Mouse (Mus musculus): ENCODE measurements at regions not wholly inside any gene's neighbourhood (a gene's known extent, or its start where the extent isn't known, plus 50 kb on each side); places are given as distances from the start of the nearest gene placed in this dataset.
"Not testable (repeated sequence)": the region's sequence is repeated elsewhere in the genome, so short reads cannot be mapped to it uniquely, and the experiment has no call there.

DNA sequence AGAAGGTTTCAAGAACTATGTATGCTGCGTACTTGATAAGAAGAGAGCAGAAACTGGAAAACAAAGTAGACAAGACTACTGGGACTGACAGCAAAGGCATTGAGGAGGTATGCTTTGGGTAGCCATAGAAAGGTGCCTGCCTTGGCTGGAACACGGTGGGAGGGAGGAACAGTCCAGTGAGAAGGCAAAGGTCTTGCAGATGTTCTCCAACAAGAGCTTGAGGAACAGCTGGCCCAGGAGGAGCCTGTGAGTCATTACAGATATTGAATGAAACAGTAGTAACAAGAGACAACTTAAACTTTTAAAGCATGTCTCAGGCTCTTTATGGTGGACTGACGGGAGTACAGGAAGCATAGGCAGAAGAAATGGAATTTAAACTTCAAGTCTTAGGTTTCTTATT, 424.9 kb upstream of the Sphkap start:
- CTCF ChIA-PET: no interaction called here

DNA sequence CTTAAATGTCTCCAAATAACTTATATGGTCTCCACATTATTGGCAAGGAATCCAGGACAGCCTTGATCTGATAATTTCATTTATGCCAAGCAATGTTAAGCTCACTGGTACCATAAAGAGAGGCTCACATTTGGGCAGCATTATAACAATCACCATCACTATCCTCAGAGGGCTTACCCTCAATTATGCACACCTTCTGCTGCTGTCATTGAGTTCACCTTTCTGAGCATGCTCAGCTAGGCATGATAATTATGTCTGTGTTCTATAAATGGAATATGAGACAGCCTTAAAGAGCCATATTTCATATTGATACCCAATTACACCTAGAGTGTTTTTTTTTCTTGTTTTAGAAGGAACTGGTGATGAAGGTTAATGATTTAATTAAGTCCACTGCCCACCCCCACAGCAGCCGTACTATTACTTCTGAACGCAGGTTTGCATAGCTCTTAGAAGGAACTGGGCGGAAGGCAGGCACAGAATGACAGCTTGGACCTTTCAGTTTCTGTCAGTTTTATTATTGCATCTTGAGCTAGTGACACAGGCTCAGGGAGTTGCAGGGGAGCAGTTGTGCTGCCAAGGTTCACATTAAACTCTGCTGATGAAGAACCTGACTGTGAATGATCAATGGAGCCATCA, 424.0 kb upstream of the Sphkap start:
- CTCF ChIA-PET: no interaction called here

DNA sequence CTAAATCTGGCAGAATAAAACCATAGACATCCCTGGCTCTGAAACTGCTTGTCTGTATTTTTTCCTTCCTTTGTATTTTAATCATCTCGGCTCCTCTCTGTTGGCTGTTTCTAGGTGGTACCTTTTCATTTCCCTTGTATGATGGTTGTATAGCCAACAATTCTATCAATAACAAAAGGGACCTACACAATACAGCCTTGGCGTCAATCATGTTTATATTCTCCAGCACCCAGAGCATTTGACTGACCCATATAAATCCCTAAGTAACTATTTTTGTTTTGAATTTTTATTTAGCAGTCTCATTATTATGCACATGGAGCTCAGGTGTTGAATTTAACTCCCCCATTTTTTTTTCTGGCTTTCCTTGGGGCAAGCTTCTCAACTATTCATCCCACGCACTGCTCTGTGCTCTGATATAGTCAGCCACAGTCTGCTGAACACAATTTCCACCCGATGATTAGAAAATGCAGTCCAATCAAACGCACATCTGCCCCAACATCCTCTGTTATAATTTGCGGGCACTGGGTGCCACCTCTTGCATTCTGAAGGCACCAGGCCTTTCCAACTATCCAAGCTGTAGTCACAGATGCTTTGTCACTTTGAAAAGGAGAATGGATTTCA, 422.1 kb upstream of the Sphkap start:
- CTCF ChIA-PET: no interaction called here

DNA sequence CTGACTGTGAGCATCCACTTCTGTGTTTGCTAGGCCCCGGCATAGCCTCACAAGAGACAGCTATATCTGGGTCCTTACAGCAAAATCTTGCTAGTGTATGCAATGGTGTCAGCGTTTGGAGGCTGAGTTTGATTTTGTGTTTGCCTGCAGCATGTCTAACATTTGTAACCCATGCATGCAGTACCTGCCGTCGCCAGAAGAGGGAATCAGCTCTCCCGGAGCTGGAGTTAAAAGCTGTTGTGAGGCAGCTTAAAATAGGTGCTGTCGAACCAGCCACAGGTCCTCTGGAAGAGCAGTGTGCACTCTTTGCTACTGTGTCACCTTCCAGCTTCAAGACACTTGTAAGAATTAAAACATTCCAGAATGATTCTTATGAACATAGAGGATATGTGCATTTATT, 403.2 kb upstream of the Sphkap start:
- CTCF ChIA-PET: not testable (repeated sequence)

DNA sequence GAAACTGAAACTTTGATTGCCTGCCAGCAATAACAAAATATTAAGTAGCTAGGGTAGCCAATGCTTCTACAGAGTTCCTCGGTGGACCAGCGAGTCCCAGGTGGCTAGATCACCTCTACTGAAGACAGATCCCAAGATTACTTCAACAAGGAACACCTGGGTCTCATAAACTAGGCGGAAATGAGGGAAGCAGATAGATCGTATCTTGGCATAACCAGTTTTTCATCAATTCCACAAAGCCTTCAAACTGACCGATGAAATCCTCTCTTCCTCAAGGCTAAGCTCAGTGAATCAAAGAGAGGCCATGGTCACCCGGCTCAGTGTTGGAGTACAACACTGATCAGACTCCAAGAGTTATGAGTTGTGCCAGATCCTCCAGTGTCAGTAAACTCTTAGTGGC, 400.4 kb upstream of the Sphkap start:
- CTCF ChIA-PET: no interaction called here

DNA sequence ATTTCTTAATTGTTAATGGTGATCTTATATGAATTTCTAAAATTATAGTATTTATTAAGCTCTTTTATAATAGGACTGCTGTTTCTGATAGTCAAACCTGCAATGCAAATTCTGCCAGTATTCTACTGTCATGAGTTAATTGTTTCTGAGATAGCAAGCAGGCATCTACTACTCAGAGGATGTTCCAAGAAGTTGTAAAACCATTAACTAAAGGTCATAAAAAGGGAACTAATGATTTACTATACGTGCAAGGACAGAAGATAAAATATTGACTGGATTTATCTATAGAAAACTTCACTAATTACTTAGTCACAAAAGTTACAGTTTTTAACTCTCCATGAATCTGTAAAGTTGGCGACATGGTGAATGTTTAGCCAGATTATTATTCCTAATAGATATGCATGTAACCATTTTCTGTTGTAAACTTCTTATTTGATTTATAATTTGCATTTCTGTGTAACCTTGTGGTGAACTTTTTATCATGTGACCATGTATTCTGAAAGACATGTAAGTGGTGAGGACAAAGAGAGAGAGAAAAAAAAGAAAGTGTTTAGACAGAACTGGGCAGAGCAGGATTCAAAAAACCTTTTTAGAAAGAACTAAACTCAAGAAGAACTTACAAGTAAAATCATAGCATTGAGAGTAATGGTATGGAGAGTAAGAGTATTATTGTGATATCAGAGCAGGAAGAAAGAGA, 395.5 kb upstream of the Sphkap start:
- CTCF ChIA-PET: no interaction called here

DNA sequence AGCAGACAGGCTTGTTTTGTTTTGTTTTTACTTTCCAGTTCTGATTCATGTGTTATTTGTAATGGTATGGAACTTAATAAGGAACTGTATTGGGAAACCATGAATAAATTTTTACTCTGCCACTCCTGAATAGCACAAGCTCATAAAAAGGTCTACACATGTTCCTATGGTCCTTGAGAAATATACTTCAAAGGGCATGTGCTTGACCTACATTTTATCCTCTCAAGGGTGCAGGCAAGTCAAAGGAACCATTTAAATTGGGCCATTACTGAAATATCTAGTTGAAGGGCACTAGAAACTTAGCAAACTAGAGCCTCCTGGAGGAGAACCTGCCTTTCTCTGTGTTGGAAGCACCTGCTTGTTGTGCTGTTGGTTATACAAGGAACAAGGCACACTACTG, 393.8 kb upstream of the Sphkap start:
- CTCF ChIA-PET: no interaction called here

DNA sequence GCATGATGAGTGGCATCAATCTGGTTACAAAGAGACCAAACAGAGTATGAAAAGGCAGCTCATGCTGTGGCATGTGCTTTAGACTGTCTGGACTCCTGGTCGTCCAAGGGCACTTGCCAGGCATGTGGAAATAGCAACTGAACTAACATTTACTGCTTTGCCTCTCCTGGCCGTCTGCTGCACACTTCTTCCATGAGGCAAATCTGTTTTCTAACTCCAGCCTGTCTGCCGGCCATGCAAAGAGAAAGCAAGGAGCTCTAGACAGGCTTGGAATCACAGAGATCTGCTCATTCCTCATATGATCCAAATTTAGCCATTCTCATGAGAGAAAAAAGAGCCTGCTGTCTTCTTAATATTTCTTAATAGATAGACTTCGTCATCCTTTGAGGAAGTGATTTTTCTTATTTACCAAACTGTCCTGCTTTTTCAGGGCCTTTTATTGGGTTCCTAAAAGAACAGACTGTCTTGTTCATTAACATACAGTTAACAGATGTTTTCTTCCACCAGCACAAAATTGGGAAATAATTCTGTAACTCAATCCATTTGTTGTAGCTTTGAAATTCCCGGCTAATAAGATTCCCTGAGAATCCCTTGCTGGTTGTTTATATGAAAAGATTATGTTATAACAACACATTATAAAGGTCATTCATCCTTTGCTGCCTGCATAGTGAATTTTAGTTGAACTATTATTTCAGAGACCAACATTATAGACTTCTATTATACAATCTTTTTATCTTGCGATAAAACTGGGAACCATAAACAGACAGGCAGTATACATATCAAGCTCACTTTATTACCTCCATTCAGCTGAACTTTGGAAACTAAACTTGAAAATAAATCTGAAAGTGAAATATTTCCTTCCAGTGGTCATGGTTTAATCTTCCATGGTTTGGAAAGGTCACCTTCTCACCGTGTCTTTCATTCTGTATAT, 389.2 kb upstream of the Sphkap start:
- CTCF ChIA-PET: no interaction called here

DNA sequence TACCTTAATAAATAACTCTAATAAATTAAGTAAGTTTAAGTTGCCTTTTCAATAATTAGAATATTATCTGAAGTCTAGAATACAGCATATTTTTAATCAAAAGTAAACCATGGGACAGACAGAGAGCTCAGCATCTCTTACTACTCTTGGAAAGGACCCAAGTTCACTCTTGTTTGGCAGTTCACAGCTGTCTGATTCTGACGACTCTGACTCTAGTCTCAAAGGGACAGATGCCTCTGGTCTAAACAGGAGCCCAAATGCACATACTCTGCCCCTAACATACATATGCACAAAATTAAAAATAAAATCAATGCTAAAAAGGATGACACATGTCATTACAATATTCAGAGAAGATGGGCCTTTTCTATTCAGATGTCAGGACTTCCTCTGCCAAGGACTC, 369.2 kb upstream of the Sphkap start:
- CTCF ChIA-PET: no interaction called here

DNA sequence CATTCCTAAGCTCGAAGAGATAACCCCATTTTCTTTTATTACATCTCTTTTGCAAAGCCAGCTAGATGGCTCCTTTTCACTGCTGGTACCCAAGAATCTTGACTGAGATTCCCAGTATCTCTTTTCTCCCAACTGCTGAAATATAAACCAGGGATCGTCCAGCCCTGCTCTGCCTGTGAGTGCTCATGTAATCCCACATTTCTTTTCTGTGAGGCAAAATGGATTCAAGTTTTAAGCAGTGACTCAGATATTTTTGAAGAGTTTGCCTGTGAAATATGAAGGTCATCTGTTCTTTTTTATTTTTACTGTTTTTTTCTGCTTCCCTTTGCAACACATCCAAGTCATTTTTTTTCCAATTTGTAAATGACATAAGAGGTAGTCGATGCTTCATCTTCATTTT, 363.2 kb upstream of the Sphkap start:
- CTCF ChIA-PET: no interaction called here

DNA sequence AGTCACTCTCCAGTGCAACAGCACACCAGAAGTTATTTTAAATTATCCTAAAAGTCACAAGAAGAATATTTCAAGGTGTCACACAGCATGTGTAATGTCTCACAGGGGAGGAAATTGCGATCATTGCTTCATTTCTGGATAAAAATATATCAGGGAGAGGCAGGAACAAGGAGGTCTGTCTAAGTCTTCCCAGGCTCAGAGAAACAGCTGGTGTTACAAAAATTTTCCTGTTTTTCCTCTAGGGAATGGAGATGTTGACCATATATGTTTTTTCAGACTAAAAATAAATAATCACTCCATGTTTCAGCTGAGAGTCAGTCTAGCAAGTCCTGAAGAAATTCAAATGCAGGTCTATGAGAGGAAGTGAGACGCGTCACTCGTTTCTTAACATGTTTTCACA, 353.5 kb upstream of the Sphkap start:
- CTCF ChIA-PET: no interaction called here

DNA sequence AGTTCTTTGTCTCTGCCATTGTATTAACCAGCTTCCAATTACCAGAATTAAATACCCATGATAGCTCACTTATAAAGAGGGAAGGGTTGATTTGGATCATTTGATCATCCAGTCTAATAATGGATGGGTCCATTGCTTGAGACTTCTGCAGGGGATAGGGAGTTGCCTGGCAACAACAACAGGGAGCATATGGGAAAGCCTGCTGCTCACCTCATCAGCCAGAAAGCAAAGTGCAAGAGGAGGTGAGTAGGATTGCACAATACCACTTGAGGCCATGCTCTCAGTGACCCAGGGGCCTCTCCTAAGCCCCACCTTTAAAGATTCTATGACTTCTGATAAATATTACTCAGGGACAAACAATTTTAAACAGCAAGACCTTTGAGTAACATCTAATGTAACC, 348.9 kb upstream of the Sphkap start:
- CTCF ChIA-PET: no interaction called here

DNA sequence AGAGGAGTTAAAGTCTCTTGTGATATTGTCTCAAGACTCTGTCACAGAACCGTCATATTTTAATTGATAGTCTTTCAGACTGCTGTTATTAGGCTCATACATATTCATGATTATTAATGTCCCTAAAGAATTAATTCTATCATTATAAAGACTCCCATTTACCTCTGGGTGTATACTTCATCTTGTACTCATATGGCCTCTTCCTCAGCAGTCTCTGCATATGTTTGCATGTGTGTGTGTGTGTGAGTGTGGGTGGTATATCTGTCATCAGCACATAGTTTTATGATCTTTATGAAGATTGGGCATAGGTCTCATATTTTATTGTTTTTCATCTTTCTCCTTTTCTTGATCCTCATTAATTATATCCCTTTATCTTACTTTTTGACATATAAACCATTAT, 347.3 kb upstream of the Sphkap start:
- CTCF ChIA-PET: no interaction called here

DNA sequence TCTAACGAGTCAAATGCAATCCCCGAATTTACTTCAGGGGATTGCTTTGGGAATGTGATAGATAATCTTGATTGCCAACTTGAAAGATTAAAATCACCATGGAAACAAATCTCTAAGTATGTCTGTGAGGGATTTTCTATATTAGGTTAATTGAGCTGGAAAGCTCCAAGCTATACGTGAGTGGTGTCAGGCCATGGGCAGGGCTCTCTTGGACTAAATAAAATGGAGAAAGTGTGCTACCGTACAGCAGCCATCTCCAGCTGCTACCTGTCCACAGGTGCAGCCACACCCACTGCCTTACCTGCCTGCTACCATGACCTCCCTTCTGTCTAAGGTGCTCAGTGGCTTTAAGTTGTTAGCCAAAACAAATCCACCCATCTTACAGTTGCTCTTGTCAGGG, 345.0 kb upstream of the Sphkap start:
- CTCF ChIA-PET: no interaction called here

DNA sequence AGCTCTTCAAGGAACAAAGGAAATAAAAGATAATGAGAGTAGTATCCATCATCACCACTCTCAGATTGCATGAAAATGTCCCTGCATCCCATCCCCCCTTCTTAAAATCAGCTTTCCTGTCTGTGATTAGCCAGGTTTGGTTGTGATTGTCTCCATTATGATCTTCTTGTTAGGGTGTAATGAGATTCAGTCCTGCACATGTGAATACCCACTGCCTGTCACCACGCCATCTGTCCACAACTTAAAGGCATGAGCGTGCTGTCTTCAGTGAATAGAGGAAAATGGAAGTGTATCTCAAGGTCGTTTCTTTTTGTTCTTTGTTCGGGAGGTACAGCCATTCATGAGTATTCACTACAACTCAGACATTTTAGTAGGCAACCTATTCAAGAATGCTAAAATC, 341.0 kb upstream of the Sphkap start:
- CTCF ChIA-PET: no interaction called here

DNA sequence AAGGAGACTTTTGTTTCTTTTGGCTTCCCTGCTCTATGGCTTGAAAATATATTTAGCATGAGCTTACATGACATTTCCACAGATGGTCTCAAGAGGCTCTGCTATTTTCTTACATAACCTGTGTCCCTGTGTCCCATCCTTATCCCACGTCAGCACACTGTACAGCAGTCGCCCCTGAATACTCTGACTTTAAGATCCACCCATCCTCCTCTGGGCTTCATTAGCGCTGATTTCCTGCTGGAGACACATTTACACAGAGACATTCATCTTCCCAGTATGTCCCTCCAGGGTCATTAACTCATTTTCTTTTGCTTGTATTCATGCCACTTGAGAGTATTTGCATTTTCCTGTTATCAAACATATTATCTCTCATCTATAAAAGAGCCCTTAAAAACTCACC, 340.1 kb upstream of the Sphkap start:
- CTCF ChIA-PET: no interaction called here

DNA sequence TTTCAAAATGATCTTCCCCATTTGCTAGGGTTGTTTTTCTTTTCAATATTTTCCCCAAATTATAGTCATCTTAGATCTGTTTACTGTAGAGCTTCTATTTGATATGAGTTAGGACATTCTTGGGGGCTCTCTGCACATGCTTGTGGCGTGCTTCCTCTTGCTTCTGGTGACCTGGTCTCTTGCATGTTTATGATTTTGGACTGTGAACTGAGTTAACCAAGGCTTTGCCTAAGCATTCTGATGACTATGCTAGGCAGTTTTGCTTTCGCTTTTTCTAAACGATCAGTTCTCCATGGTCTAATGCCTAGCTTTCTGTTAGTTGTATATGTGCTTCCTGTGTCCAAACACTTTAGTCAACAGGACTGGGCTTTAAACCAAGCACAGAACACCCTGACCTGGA, 339.4 kb upstream of the Sphkap start:
- CTCF ChIA-PET: no interaction called here

DNA sequence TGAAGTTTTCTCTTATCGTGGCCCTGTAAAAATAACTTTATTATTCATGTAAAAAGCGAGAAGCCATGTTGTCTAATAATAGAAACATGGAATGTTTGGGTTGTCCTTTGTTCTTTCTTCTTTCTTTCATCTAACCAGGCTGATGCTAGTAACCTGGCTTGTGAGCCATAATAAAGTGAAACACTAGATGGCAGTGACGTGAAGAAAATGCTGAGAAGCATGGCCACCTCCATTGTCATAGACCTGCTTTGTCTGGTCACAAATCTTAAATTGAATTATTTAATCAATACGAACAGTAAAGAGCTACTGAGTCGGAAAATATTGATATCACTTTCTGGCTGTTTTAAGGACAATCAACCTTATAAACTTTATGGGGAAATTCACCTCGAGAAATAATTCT, 338.0 kb upstream of the Sphkap start:
- CTCF ChIA-PET: interaction anchor here (0.7 kb wide), 1 partner anchor 423 kb away, joined by 6 read pairs; no protein-coding TSS in a partner anchor

DNA sequence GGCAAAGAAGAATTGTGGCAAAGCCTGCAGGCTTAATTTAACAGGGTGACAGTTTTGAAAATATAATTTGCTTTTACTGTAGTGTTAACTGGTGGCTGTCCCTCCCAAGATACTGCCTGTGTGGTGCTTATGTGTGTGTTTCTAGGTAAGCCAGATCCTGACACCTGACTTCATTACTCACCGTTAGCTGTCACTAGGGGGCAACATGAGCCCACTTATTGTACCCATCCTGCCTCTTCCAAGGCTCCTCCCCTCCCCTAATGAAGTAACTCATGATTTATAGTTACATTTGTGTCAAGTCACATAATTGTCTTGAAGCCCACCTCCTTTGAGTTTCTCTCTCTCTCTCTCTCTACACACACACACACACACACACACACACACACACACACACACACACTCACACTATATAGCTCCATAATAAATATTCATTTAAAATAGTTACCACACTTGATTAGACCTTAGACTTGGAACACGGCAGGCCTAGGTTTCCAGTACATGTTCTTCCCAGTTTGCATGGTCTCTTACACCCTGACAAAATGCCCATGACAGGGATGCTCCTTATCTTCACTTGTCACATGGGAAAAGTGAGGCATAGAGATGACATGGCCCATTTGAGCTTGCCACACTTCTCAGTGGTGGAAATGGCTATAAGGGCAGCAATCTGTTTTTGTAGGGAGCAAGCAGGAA, 328.6 kb upstream of the Sphkap start:
- CTCF ChIA-PET: no interaction called here

DNA sequence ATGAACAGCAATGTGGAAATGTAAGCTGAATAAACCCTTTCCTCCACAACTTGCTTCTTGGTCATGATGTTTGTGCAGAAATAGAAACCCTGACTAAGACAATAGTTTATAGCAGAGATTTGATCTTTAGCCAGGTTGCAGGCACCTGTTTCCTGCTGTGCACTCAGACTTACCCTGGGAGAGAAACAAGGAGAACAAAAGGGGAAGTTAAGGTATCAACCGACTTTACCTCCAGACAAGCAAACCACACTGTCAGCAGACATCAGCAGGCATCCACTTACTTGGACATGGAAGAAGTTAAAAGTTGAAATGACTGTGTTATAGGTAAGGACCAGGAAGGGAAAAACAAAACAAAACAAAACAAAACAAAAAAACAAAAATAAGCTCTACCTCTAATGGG, 323.7 kb upstream of the Sphkap start:
- CTCF ChIA-PET: no interaction called here

DNA sequence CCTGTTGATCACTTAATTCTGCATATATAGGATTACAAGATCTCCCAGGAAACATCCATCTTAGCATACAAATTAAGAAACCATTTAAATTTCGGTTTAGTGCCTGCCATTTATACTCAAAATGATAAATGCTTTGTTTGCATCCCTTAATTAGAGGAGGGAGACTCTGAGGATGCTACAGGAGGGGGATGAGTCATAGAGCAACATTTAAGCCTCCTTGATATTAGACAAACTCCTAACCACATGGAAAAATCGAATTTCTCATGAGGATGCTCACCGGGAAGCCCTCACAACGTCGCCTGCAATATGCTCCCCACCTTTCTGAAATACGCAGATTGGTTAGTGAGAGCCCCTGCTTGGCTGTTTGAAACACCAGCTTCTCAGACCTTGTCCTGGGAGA, 320.8 kb upstream of the Sphkap start:
- CTCF ChIA-PET: no interaction called here

DNA sequence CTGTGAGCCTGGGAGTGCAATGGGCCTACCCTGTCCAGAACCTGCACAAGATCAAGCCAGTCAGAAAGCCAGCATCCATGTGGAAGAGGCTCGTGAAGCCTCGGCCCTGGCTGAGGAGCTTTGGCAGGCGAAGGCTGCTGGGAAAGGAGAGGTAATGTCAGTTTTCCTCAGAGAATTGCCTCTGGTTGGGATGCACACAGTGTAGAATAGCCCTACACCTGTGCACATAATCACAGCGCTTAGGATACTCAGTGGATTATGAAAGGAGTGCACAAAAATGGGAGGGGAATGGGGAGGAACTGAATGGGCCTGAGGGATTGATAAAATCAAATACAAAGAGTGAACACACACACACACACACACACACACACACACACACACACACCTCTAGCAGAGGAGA, 319.9 kb upstream of the Sphkap start:
- CTCF ChIA-PET: no interaction called here

Measured in spleen, embryonic (tissue).